Mouse (Mus musculus) liver, adult 2 months (tissue): ENCODE measurements at regions not wholly inside any gene's neighbourhood (a gene's known extent, or its start where the extent isn't known, plus 50 kb on each side); places are given as distances from the start of the nearest gene placed in this dataset.

Source experiments
- DNase-seq: peaks from one replicate; pipeline ENCODE4 v3.0.0-alpha.2; 2011; ENCODE audit warnings: low read depth, low spot score; ENCODE audit errors: extremely low read depth
- H3K27ac ChIP-seq: fragments of 200-500 bp; replicated peaks from 2 replicates; pipeline ENCODE4 v1.5.1; 2012; ENCODE audit warnings: low read depth, mild to moderate bottlenecking, control low read depth, inconsistent platforms, low read length; ENCODE audit not compliant: insufficient read depth
- H3K27me3 ChIP-seq: fragments of 200-500 bp; 2 replicates; pipeline ENCODE4 v1.6.1; 2012; ENCODE audit warnings: mild to moderate bottlenecking, moderate library complexity, low read length, inconsistent platforms; ENCODE audit not compliant: control insufficient read depth, insufficient read depth
- H3K36me3 ChIP-seq: fragments of 200-500 bp; 2 replicates; pipeline ENCODE4 v1.6.1; 2012; ENCODE audit warnings: low read length, inconsistent platforms; ENCODE audit not compliant: control insufficient read depth, insufficient read depth
- H3K4me1 ChIP-seq: fragments of 200-500 bp; 2 replicates; pipeline ENCODE4 v1.6.1; 2011; ENCODE audit warnings: low read length; ENCODE audit not compliant: control insufficient read depth, insufficient read depth
- H3K4me3 ChIP-seq: fragments of 200-500 bp; 2 replicates; pipeline ENCODE4 v1.5.1; 2011; ENCODE audit warnings: low read depth, mild to moderate bottlenecking, control low read depth, low read length, moderate library complexity; ENCODE audit not compliant: insufficient read depth
- H3K79me2 ChIP-seq: fragments of 200-500 bp; 2 replicates; pipeline ENCODE4 v1.6.1; 2012; ENCODE audit warnings: inconsistent platforms, mild to moderate bottlenecking, low read length, moderate library complexity; ENCODE audit not compliant: control insufficient read depth, insufficient read depth
- H3K9ac ChIP-seq: fragments of 200-500 bp; 2 replicates; pipeline ENCODE4 v1.6.1; 2012; ENCODE audit warnings: low read depth, mild to moderate bottlenecking, control low read depth, inconsistent platforms, low read length
- CTCF ChIP-seq: fragments of 200-500 bp; IDR thresholded peaks from 2 replicates; pipeline ENCODE4 v1.5.1; 2011; ENCODE audit warnings: low read depth, low read length, control low read depth
- POLR2A ChIP-seq: fragments of 200-500 bp; IDR thresholded peaks from 2 replicates; pipeline ENCODE4 v1.6.1; 2011; ENCODE audit warnings: low read length, control low read depth; ENCODE audit not compliant: insufficient read depth; ENCODE audit errors: extremely low read depth
- WGBS: fragments of 180-500 bp; shearing (Covaris S2); methylation state at CpG from one replicate; pipeline ENCODE4 v1.1.7; 2018; 5-methylcytosine and 5-hydroxymethylcytosine counted together

DNA sequence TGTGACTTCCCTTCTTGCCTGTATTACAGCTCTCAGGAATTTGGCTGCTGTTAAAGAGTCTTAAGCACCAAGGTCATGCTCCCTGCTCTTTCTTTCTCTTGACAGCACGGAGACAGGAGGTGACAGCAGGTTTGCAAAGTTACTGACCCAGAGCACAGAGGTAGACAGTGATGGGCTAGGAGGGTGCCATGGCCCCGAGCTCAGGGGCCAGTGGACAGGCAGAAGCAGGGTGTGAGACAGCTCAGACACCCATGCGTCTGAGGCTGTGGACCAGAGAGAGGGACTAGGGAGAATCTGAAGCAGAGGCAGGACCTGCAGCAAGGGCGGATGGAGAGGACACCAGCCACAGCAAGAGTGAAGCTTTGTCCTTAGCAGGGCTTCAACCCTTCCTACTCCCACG, 119.3 kb upstream of the Tdrd3 start:
- H3K27ac ChIP-seq, result no peak overlapping the region
- H3K79me2 ChIP-seq, result no peaks in the 10 kb centered on the region
- no peaks in the 10 kb centered on the region for H3K4me1 ChIP-seq
- no peak for DNase-seq
- no peak overlapping the region for H3K4me3 ChIP-seq
- TF ChIP-seq CTCF (no peak), POLR2A (no peak)
- 52% methylated on average over 5 of the region's 5 CpGs for WGBS
- no peaks in the 10 kb centered on the region for H3K27me3 ChIP-seq
- H3K36me3 ChIP-seq, result no peaks in the 10 kb centered on the region
- no peak overlapping the region for H3K9ac ChIP-seq

- H3K4me1 ChIP-seq, result no peaks in the 10 kb centered on the region
These were observed 115.6 kb upstream of the Tdrd3 start for GRCm38 (mm10) chr14:87300838-87301237.

GRCm38 (mm10) chr14:87301564-87301963, 114.9 kb upstream of the Tdrd3 start:
- H3K27me3 ChIP-seq, result no peaks in the 10 kb centered on the region
- no peaks in the 10 kb centered on the region for H3K79me2 ChIP-seq
- H3K4me1 ChIP-seq, result no peaks in the 10 kb centered on the region
- no peak for DNase-seq
- H3K9ac ChIP-seq, result no peak overlapping the region
- H3K27ac ChIP-seq, result no peak overlapping the region
- no peaks in the 10 kb centered on the region for H3K36me3 ChIP-seq
- TF ChIP-seq CTCF (no peak), POLR2A (no peak)
- H3K4me3 ChIP-seq, result no peak overlapping the region
- WGBS, result 81% methylated on average over 5 of the region's 5 CpGs

More at GRCm38 (mm10) chr14:87300838-87301237, 115.6 kb upstream of the Tdrd3 start:
- no peak for DNase-seq
- Histone ChIP-seq H3K79me2 (no peaks in the 10 kb centered on the region), H3K27ac (no peak overlapping the region), H3K9ac (no peak overlapping the region), H3K27me3 (no peaks in the 10 kb centered on the region), H3K36me3 (no peaks in the 10 kb centered on the region), H3K4me3 (no peak overlapping the region)
- WGBS, result 74% methylated on average over 4 of the region's 4 CpGs
- TF ChIP-seq POLR2A, result no peak
- TF ChIP-seq CTCF, result no peak

GRCm38 (mm10) chr14:87305481-87305880, 111.0 kb upstream of the Tdrd3 start:
- H3K4me1 ChIP-seq, result no peaks in the 10 kb centered on the region
- TF ChIP-seq CTCF (no peak), POLR2A (no peak)
- WGBS, result 92% methylated on average over 2 of the region's 2 CpGs
- H3K9ac ChIP-seq, result no peak overlapping the region
- H3K4me3 ChIP-seq, result no peak overlapping the region
- DNase-seq, result no peak
- H3K27ac ChIP-seq, result no peak overlapping the region
- no peaks in the 10 kb centered on the region for H3K27me3 ChIP-seq
- no peaks in the 10 kb centered on the region for H3K79me2 ChIP-seq
- H3K36me3 ChIP-seq, result no peaks in the 10 kb centered on the region

DNA sequence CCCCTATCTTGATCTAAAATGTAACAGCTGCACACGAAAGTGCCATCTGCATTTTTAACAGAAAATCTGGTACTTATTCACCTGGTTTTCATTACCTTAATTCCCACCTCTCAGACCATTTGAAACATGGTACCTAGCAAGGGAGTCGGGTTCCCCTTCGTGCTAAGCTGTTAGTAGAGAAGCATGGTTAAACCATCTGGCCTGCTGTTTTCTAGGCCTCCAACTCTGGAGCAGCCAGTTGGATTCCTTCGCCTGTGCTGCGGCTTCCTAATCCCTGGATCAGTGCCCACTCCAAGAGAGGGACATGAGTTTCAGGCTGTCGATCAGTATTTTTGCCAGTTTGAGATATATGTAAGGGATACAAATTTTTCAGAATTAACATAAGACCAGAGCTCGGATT, 110.4 kb upstream of the Tdrd3 start:
- H3K9ac ChIP-seq, result no peak overlapping the region
- TF ChIP-seq CTCF (no peak), POLR2A (no peak)
- no peaks in the 10 kb centered on the region for H3K4me1 ChIP-seq
- no peak overlapping the region for H3K4me3 ChIP-seq
- DNase-seq, result no peak
- no peaks in the 10 kb centered on the region for H3K79me2 ChIP-seq
- H3K36me3 ChIP-seq, result no peaks in the 10 kb centered on the region
- no peaks in the 10 kb centered on the region for H3K27me3 ChIP-seq
- 76% methylated on average over 7 of the region's 7 CpGs for WGBS
- H3K27ac ChIP-seq, result no peak overlapping the region

DNA sequence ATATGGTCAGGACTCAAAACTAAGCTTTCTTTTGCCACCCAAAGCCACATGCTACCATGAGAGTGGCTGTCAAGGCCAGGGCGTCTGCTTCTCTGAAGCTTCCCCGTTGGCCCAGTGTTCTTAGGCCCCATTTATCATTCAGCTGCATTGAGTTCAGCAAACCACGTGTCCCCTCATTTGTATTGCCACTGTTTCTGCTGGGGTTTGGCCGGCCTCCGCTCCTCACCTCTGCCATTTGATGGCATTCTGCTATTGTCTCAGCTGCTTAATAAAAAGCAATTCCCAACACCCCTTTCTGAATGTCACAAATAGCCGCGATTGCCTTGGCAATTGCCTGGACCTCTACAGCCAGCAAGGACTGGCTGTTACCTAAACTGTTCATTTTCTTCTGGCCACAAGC, 108.4 kb upstream of the Tdrd3 start:
- Histone ChIP-seq H3K4me3 (no peak overlapping the region), H3K36me3 (no peaks in the 10 kb centered on the region), H3K4me1 (no peaks in the 10 kb centered on the region), H3K27me3 (no peaks in the 10 kb centered on the region), H3K27ac (no peak overlapping the region), H3K79me2 (no peaks in the 10 kb centered on the region), H3K9ac (no peak overlapping the region)
- TF ChIP-seq CTCF (no peak), POLR2A (no peak)
- WGBS, result 84% methylated on average over 7 of the region's 7 CpGs
- DNase-seq, result no peak
